In the genomic region with DNA sequence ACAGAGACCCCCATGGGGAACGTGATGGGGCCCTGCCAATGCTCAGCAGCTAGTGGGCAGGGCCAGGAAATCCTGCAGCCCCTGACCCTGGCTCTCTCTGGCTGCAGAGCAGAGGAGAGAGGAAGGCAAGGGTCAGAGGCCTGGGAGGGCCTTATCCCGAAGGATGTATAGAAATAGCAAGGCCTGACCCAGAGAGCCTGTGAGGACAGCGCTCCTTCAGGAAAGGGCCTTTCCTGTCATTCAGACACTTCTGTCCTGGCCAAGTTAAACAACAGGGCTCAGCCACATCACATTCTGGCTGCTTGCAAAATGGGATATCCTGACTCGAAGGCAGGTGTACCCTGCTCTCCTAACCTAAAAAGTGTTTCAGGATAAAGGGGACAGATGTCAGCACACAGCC, we compare ENCODE assay signal across 10 mouse cellular contexts.
DNase-seq lines count a peak whose midpoint lies in the region; ATAC-seq lines count a peak whose summit lies in the region.
"Had no signal": no experiment of that assay in that cellular context is flagged by ENCODE, and none has a peak within 500 bp of the region (broad histone marks: within the 10 kb centered on the region; RNA-seq: fewer than 3 reads in every experiment).

No protein-coding gene starts in this region.

- intact Hi-C loops in gastrocnemius, postnatal 14 days (cut with DNase I; ENCODE audit: low total_unique reads) = no loop called here

- H3K36me3 ChIP-seq in heart, embryonic 12.5 days = no peaks in the 10 kb centered on the region
- H3K36me3 ChIP-seq in kidney, embryonic 16.5 days (ENCODE audit: insufficient read depth, low read length) = no peaks in the 10 kb centered on the region
- H3K36me3 ChIP-seq in midbrain, embryonic 16.5 days (ENCODE audit: control insufficient read depth, insufficient read depth, low read length) = no peaks in the 10 kb centered on the region

- no peaks in the 10 kb centered on the region for H3K9me3 ChIP-seq in heart, embryonic 12.5 days (replicated peaks)
- no peaks in the 10 kb centered on the region for H3K9me3 ChIP-seq in kidney, embryonic 16.5 days (ENCODE audit: low read length)
- H3K9me3 ChIP-seq in midbrain, embryonic 16.5 days (replicated peaks; ENCODE audit: control insufficient read depth, low read length, poor library complexity, severe bottlenecking) = no peaks in the 10 kb centered on the region
- H3K9me3 ChIP-seq: megakaryocyte, embryonic 14.5 days had no signal

- peak; percentile 82 for ATAC-seq in heart, embryonic 12.5 days (ENCODE audit: insufficient number of reproducible peaks, low FRiP score)
- peak; percentile 49 for ATAC-seq in kidney, embryonic 16.5 days (ENCODE audit: low FRiP score, low TSS enrichment)
- no peak for ATAC-seq in midbrain, embryonic 16.5 days

- 0 out of 2 replicates have a peak overlapping the region, but pooled peaks have one; percentile 34 for H3K27ac ChIP-seq in heart, embryonic 12.5 days (ENCODE audit: poor library complexity, severe bottlenecking)
- peak overlapping the region; percentile 10; the same call in 1 of the 2 replicates for H3K27ac ChIP-seq in kidney, embryonic 16.5 days (ENCODE audit: low read length)
- peak overlapping the region; percentile 65 for H3K27ac ChIP-seq in midbrain, embryonic 16.5 days (ENCODE audit: low read length)

- no peaks in the 10 kb centered on the region for H3K27me3 ChIP-seq in heart, embryonic 12.5 days (replicated peaks)
- no peaks in the 10 kb centered on the region for H3K27me3 ChIP-seq in kidney, embryonic 16.5 days (ENCODE audit: insufficient read depth, low read length)
- H3K27me3 ChIP-seq in midbrain, embryonic 16.5 days (ENCODE audit: control insufficient read depth, insufficient read depth, low read depth, low read length) = no peaks in the 10 kb centered on the region

- H3K9ac ChIP-seq in heart, embryonic 12.5 days = 0 out of 2 replicates have a peak overlapping the region, but pooled peaks have one; percentile 9
- H3K9ac ChIP-seq in kidney, embryonic 16.5 days (replicated peaks; ENCODE audit: low read length) = no peak overlapping the region
- no peak overlapping the region for H3K9ac ChIP-seq in midbrain, embryonic 16.5 days (ENCODE audit: low read depth, low read length)

- peak; percentile 44 for DNase-seq in kidney, adult 11 months
- DNase-seq in kidney, adult 18-20 months = no peak
- no peak for DNase-seq in urinary bladder, postnatal 10 days (ENCODE audit: low spot score)
- no peak for DNase-seq in spleen, postnatal 4 days (ENCODE audit: low spot score in 2 of 2)
- DNase-seq in gastrocnemius, postnatal 14 days = no peak
- DNase-seq: right cerebral cortex, postnatal 25 days had no signal

- WGBS in heart, embryonic 12.5 days = 32% methylated on average over 4 of the region's 4 CpGs
- WGBS in kidney, embryonic 16.5 days = 36% methylated on average over 4 of the region's 4 CpGs
- 64% methylated on average over 4 of the region's 4 CpGs for WGBS in midbrain, embryonic 16.5 days

- H3K4me2 ChIP-seq in heart, embryonic 12.5 days = no peak overlapping the region; the same call in 1 of the 2 replicates
- no peak overlapping the region for H3K4me2 ChIP-seq in kidney, embryonic 16.5 days (replicated peaks; ENCODE audit: low read depth, low read length)
- no peak overlapping the region for H3K4me2 ChIP-seq in midbrain, embryonic 16.5 days (ENCODE audit: low read length)

- no peak overlapping the region for H3K4me3 ChIP-seq in heart, embryonic 12.5 days
- H3K4me3 ChIP-seq in kidney, embryonic 16.5 days (ENCODE audit: low read length) = no peak overlapping the region
- no peak overlapping the region for H3K4me3 ChIP-seq in midbrain, embryonic 16.5 days (ENCODE audit: low read depth, low read length)
- H3K4me3 ChIP-seq: megakaryocyte, embryonic 14.5 days had no signal

- H3K4me1 ChIP-seq in heart, embryonic 12.5 days (replicated peaks) = peaks cover 73% of the 10 kb centered on the region
- peaks cover 62% of the 10 kb centered on the region for H3K4me1 ChIP-seq in kidney, embryonic 16.5 days (ENCODE audit: insufficient read depth, low read length)
- peaks cover 13% of the 10 kb centered on the region; the same call in 1 of the 2 replicates for H3K4me1 ChIP-seq in midbrain, embryonic 16.5 days (ENCODE audit: control insufficient read depth, insufficient read depth, low read length)

Comparison
In these comparisons a context has a peak if more than half of its experiments do, and no peak if none do; other contexts are left out.
1. H3K27ac ChIP-seq: peak in every context shown above with its lines; median percentile 65 in midbrain, embryonic 16.5 days; 34 in heart, embryonic 12.5 days; 10 in kidney, embryonic 16.5 days.